Mouse (Mus musculus): ENCODE results near the gene Plcxd2.

The Plcxd2 gene

GRCm38 (mm10) chr16:45986236-45986635 is 23.8 kb downstream of the Plcxd2 start:
- DNase-seq (ENCODE audit: low spot score in 2 of 2), result no peak

- DNase-seq (ENCODE audit: low spot score in 2 of 2), result no peak
These were observed 25.1 kb downstream of the Plcxd2 start for GRCm38 (mm10) chr16:45984610-45985606.

GRCm38 (mm10) chr16:45976251-45976650 is 33.8 kb downstream of the Plcxd2 start:
- no peak for DNase-seq (ENCODE audit: low spot score in 2 of 2)

GRCm38 (mm10) chr16:45973959-45974686 is 35.9 kb downstream of the Plcxd2 start:
- DNase-seq (ENCODE audit: low spot score in 2 of 2), result no peak

GRCm38 (mm10) chr16:45970187-45970586 is 39.8 kb downstream of the Plcxd2 start:
- no peak for DNase-seq (ENCODE audit: low spot score in 2 of 2)

GRCm38 (mm10) chr16:45968716-45969115 is 41.3 kb downstream of the Plcxd2 start:
- DNase-seq (ENCODE audit: low spot score in 2 of 2), result no peak

- peak in 1 of 2 experiments; percentile 41 for DNase-seq (ENCODE audit: low spot score in 2 of 2)
These were observed 42.5 kb downstream of the Plcxd2 start for GRCm38 (mm10) chr16:45967471-45967870.

GRCm38 (mm10) chr16:45966604-45967003 is 43.4 kb downstream of the Plcxd2 start:
- DNase-seq (ENCODE audit: low spot score in 2 of 2), result no peak

GRCm38 (mm10) chr16:45964777-45965176 is 45.2 kb downstream of the Plcxd2 start:
- no peak for DNase-seq (ENCODE audit: low spot score in 2 of 2)

GRCm38 (mm10) chr16:45963837-45964236 is 46.2 kb downstream of the Plcxd2 start:
- DNase-seq (ENCODE audit: low spot score in 2 of 2), result no peak

GRCm38 (mm10) chr16:45963088-45963487 is 46.9 kb downstream of the Plcxd2 start:
- DNase-seq (ENCODE audit: low spot score in 2 of 2), result no peak

- no peak for DNase-seq (ENCODE audit: low spot score in 2 of 2)
These were observed 49.0 kb downstream of the Plcxd2 start for GRCm38 (mm10) chr16:45960978-45961377.

- no peak for DNase-seq (ENCODE audit: low spot score in 2 of 2)
These were observed 53.5 kb downstream of the Plcxd2 start for GRCm38 (mm10) chr16:45956390-45956950.

GRCm38 (mm10) chr16:45953394-45953793 is 56.6 kb downstream of the Plcxd2 start, which contains the start of gene Phldb2:
Gene Phldb2, minus strand, starts transcription at chr16:45953598.
- DNase-seq (ENCODE audit: low spot score in 2 of 2), result no peak

- no peak for DNase-seq (ENCODE audit: low spot score in 2 of 2)
These were observed 57.5 kb downstream of the Plcxd2 start for GRCm38 (mm10) chr16:45952501-45952900.

GRCm38 (mm10) chr16:45952035-45952434 is 58.0 kb downstream of the Plcxd2 start:
- no peak for DNase-seq (ENCODE audit: low spot score in 2 of 2)

GRCm38 (mm10) chr16:45946335-45946734 is 63.7 kb downstream of the Plcxd2 start:
- no peak for DNase-seq (ENCODE audit: low spot score in 2 of 2)

- DNase-seq (ENCODE audit: low spot score in 2 of 2), result no peak
These were observed 64.4 kb downstream of the Plcxd2 start for GRCm38 (mm10) chr16:45945649-45946048.

- no peak for DNase-seq (ENCODE audit: low spot score in 2 of 2)
These were observed 64.8 kb downstream of the Plcxd2 start for GRCm38 (mm10) chr16:45945174-45945631.

GRCm38 (mm10) chr16:45942169-45942891 is 67.7 kb downstream of the Plcxd2 start:
- no peak for DNase-seq (ENCODE audit: low spot score in 2 of 2)

- no peak for DNase-seq (ENCODE audit: low spot score in 2 of 2)
These were observed 69.3 kb downstream of the Plcxd2 start for GRCm38 (mm10) chr16:45940701-45941100.
